Mouse (Mus musculus) cortical plate, adult 2 months (tissue): ENCODE measurements around the gene Rpsa.

Experiments used
- CTCF ChIP-seq: fragments of 200-500 bp; IDR thresholded peaks from 2 replicates; pipeline ENCODE4 v1.5.1; 2011; ENCODE audit warnings: mild to moderate bottlenecking, control low read depth, low read length; ENCODE audit not compliant: insufficient read depth; ENCODE audit errors: extremely low read depth
- POLR2A ChIP-seq: fragments of 200-500 bp; IDR thresholded peaks from 2 replicates; pipeline ENCODE4 v1.6.1; 2011; ENCODE audit warnings: mild to moderate bottlenecking, low read length, control low read depth; ENCODE audit not compliant: insufficient read depth; ENCODE audit errors: extremely low read depth

GRCm38 (mm10) chr9:120115580-120115979, 11.9 kb upstream of the Rpsa start:
- TF ChIP-seq CTCF = no peak
- no peak for TF ChIP-seq POLR2A
